Mouse (Mus musculus) heart, postnatal 10 days (tissue): Measurements from ENCODE around the gene Aggf1. TPM values are rescaled to one million over a fixed set of nuclear protein-coding genes. Genes with fewer than 3 reads are reported as not detected.
A peak's percentile ranks its signal among the peaks of the same experiment; 100 is the strongest.

ENCODE experiments used
- DNase-seq, 2 experiments: peaks; one replicate each; pipeline ENCODE4 v3.0.0; 2021
- intact Hi-C: fragments of 180-260 bp; cut with DNase I; formaldehyde crosslinking; loops from one replicate; pipeline ENCODE4 v1.15.1; 2025
- total RNA-seq, 2 experiments: library from RNA; stranded (reverse); gene quantifications; 2 replicates each; pipeline ENCODE4 v1.2.3; 2021

The Aggf1 gene
- total RNA-seq, 2 experiments from 2014 or later = 25.7 to 28.2 TPM

DNA sequence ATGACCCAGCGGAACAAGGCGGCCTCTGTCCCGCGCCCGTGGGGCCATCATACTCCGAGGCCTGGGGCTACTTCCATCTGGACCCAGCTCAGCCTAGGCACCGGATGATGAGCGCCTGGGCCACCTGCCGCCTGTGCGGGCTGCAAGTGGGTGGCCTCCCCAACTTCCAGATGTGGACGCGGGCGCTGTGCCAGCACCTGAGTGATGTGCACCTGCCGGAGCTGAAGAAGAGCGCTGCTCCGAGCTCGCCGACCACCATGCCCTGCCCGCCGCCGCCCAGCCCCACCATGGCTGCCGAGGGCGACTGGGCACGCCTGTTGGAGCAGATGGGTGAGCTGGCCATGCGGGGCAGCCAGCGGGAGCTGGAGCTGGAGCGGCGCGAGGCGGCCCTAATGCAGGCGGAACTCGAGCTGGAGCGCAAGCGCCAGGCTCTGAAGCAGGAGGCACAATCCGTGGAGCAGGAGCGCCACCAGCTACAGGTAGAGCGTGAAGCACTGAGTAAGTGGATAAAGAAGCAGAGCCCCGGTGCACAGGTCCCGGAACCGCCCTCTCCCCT, 39.0 kb downstream of the Aggf1 start:
- intact Hi-C loops = no loop called here
- DNase-seq = no peak

DNA sequence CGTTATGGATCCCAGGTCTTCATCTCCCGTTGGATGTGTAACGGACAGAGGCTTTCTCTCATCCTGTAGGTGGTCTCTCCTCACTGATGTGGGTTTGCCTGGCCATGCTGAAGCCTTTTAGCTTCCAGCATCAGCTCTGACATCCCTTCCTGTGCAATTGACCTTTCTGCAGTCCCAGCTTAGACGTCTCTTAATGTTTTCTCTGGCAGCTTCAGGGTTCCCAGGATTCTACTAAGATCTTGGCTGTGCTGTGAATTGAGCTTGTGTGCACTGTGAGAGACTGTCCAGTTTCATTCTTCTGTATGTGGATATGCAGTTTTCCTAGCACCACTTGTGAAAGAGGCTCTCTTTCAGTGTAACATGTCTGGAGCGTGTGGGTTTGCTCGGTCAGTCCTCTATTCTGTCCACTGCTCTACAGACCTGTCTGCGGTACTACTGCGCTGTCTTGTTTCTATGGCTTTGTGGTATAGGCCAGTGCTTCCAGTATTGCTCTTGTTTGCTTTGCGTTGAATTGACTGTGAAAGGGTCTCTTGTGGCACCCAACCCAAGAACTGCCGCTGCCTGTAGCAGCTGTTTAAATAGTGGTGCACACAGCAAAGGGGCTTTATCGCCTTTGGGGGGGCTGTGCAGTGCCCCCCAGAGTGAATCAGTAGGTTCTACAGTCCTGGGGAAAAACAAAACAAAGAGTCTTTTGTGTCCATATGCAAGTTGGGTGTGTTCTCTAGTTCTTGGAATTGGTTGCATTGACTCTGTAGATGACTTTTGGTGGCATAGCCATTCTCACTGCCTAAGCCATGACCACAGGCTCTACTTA, 42.9 kb downstream of the Aggf1 start:
- intact Hi-C loops = no loop called here
- DNase-seq = peak; percentile 20 to 27

DNA sequence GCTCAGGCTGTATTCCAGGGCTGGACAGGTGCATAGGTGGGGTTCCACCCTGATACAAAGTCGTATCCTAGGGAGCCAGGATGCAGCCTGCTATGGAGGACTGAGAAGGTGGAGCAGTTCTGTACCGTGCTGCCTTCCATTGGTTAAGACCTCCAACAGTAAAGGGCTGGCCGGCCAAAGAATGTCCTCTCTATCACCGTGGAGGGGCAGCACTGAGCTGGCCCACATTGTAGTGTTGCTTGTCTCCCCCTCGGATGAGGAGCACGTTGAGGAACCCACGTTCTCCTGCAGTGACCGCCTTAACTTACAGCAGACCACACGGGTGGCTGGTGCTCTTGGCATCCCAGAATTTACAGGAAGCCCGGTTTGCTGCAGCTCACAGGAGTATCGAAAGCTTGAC, 44.6 kb downstream of the Aggf1 start:
- intact Hi-C loops = no loop called here
- no peak for DNase-seq

DNA sequence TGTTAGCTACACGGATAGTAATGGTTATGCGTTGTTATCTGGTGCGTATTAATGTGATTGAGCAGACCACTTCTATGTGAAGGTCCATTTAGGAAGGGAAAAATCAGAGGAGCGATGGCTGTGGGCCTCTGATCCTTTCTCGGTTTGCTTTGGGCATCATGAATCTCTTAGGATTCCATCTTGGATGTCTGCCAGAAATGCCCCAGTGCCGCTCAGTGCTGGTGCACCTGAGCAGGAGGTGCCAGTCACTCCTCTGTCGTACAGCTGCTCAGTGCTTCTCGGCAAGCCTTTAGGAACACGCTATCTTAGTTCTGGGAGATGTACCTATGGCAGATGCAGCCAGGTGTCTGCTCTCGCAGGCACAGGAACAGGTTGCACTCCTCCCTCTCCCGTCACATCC, 46.4 kb downstream of the Aggf1 start:
- DNase-seq = no peak
- intact Hi-C loops = no loop called here

DNA sequence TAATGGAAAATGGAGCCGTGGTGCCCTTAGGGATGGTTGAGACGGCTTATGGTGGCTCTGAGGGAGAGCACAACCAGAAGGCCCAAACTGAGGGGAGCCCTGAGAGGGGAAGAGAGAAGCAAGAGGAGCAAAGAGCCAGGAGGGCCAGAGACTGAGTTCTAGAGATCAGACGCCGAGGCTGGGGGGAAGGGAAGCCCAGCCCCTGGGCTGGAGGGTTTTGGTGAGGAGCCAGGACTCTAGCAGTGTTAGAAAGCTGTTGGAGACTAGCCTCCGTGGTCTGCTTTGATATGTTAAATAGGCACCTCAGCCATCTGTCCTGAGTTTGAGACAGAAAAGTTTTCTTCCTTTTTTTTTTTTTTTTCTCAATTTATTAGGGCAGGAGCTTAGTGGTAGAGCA, 47.8 kb downstream of the Aggf1 start:
- DNase-seq = peak; percentile 35 to 43
- intact Hi-C loops = no loop called here

DNA sequence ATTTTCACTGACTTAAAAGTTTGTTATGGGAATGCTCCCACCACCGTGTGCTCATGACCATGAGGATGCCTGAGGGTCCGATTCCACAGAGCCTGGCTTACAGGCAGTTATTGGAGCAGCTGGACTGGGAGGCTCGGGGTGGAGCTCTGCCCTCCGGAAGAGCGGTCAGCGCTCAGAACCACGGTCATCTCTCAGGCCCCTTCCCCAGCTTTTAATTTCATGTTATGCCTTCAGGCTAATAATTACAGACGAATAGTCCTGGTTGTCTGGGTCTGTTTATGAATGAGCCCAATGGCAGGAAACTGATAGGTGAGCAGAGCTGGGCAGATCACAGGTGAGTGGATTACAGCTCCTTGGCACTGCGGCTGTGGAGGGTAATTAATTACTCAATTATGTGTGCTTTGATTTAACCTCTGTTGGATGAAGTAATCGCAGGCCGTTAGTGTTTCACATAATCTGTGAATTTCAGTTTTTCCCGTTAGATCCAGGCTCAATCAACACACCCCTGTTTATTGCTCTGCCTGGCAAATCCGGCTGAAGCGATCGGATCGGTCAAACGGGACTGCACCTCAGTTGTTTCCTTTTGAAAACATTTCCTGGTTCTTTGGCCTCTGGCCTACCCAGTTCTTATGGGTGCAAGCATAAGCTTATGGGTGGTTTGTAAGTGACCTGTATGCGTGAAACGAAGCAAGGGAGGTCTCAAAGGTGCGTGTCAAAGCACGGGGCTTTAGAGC, 48.4 kb downstream of the Aggf1 start:
- no peak for DNase-seq
- intact Hi-C loops = no loop called here

DNA sequence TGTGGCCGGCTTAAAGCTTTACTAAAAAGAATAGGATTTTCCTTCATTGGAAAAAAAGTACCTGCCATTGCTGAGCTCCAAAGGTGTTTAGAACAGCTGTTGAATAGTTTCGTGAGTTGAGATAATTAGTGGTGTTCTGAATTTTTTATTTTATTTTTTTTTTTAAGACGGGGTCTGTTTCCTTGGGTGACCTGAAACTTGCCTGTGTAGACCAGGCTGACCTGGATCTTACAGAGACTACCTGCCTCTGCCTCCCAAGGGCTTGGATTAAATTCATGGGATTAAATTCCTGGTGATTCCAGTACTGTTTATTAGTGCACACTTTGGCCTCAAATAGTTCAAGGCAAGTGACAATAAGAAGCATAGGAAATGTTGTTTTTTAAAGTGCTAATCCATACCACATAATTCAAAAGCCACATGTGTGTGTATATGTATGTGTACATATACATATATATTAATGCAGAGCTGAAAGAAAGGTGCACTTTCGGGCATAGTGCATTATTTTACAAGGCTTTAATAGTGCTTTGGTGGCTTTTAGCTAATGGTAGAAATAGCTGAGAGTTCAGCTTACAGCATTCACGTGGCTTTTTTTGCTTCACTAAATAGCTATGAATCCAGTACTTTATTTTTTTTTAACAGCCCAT, 49.1 kb downstream of the Aggf1 start:
- DNase-seq = no peak
- intact Hi-C loops = loop anchor here (2.0 kb wide), 2 partner anchors 21 to 49 kb away; partner anchors contain the start of gene Aggf1

DNA sequence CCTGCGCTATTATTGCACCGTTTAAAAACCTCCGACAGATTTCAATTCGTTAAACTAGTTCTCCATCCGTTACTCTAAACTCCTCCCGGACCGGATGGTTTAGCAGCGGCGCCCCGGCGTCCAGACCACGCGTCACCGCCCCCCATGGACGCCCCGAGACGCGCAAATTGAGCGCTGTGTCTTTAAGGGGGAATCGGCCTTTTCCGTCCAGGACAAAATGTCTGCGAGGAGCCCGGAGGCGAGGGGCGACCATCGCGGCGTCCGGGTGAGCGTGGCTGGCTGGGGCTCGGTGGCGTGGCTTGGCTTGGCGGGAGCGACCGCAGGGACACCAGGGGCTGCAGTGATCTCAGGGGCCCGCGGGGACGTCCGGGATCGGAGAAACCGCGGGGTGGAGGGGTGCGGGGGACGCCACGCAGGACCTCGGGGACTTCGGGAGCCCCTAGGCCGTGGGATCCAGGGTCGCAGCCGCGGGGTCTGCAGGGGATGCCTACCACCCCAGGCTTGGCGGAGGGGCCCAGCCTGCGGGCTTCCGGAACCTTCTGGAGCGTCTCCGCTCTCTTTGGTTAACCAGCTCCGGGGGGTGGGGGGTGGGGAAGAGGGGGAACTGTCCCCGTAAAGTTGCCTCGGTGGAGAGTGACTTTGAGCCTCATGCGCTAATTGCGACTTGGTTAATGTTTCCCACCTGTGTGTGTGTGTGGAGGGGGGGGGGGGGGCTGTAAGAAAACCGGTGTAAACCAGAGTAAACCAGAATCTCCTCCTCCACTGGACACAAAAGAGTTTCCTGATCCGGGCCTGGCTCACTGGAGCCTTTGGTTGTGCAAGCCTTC, 49.9 kb downstream of the Aggf1 start:
- intact Hi-C loops = loop anchor here (2.0 kb wide), 2 partner anchors 22 to 50 kb away; partner anchors contain the start of gene Aggf1
- DNase-seq = peak; percentile 83 to 88

DNA sequence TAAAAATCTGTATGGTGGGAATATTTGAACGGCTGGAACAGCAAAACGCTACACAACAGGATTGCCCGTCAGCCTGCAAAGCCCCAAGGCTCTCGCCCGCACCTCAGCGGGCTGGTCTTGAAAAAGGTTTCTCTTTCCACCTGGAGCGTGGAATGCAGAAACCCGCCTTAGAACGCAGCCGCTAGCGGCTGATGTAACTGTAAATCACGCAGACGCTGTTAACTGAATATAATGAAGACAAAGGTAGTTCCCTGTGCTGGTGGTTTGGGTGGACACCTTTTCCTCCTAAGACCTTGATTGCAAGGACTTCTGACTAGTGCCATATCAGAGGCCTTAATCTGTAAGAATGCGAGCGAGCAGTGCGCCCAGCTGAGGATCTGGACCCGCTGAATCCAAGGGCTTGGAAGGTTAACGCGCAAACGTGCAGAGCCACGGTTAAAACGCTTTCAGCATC, 50.5 kb downstream of the Aggf1 start:
- DNase-seq = no peak
- intact Hi-C loops = loop anchor here (2.0 kb wide), 2 partner anchors 22 to 50 kb away; partner anchors contain the start of gene Aggf1

DNA sequence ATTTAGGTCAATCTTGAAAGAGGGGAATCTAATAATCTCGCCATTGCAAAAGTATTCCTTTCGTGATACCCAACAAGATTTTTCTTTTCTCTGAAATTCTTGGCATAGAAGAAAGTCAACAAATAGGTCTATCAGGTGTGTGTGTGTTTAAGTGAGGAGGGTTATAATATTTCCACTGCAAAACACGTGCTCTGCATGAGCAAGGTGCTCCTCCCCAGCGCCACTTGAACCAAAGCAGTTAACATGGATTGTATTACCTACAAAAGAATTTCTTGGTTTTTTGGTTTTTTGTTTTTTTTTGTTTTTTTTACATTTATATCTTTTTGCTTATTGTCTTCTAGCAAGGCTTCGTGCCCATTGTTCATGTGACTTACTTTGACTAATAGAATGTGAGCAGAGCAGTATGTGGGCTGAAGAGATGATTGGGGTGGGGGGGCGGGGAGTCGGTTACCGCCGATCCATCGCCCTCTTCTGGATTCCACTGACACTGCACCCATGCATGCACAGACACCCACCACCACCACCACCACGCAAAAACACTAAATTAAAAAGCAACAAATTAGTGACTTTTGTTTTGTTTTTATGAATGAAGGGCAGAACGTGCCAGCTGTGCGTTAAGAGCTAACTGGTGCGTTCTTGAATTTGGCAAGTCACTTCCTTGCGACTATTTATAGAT, 51.1 kb downstream of the Aggf1 start:
- DNase-seq = peak; percentile 59 to 80
- intact Hi-C loops = loop anchor here (2.0 kb wide), 2 partner anchors 23 to 51 kb away; partner anchors contain the start of gene Aggf1

DNA sequence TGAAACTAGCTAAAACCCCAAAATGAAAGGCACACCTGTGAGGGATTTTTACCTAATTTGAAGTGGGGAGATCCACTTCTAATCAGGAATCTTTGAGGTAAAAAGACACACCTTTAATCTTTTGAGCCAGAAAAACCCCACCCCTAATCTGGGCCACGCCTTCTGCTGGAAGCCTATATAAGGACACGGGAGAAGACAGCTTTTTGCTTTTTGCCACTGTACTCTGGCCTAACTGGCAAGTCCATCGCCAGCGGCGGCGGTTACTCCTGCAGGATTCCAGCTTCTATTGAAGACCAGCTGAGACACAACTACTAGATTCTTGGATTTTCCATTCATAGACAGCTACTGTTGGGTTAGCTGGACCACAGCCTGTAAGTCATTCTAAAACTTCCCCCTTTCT, 51.8 kb downstream of the Aggf1 start, which contains the start of gene Zbed3:
Gene Zbed3 (plus strand): TSS at position 213 of the 400 bp plus-strand sequence.
- intact Hi-C loops = no loop called here
- DNase-seq = no peak

DNA sequence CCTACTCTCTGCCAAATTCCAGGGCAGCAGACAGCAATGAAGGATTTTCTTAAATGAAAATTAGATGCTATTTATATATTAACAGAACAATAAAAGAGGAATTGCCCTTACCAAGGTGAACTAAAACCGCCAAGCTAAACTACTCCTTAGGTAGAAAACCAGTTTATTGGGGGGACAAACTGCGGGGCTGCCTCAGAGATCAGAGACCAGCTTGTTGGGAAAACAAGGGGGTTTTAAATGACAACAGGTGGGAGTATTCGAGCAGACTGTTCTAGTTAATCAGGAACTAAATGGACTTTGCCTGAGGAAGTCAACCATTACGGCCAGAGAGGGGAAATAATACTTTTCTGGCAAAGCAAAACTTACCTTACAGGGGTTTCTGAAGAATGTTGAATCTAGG, 54.7 kb downstream of the Aggf1 start:
- DNase-seq = no peak
- intact Hi-C loops = no loop called here

DNA sequence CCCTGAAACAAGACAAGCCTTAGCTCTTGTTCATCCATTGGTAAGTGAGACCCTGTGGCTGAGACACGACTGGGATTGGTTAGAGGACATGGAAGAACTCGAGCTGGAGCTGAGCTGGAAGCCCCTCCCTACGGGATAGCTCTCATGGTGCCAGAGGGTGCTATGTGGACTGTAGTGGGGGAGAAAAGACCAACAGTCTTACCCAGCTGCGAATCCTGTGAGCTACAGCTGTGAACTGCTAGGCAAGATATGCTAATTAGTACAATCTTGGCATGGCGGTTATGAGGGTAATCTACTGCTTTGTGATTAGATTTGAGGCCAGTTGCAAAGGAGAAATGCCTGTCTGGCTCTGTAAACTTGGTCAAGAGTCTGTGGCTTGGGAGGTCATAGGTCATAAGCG, 56.0 kb downstream of the Aggf1 start:
- intact Hi-C loops = no loop called here

DNA sequence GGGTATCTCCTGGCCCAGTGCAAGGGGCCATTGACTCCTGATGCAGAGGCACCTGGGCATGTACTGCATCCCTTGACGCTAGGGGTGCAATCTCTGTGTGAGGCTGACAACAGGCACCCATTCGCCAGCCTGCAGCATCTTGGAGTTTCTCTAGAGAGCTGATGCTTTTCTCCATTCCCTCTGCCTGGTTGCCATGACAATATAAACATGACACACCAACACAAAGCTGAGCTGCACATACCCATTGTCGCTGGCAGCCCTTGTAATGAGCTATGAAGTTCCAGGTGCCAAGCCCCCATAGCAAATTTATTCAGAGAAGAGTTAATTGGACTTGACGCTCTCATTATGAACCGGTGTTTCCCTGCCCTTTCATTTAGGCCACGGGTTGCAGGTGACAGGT, 63.1 kb downstream of the Aggf1 start:
- intact Hi-C loops = loop anchor here (5.0 kb wide), 1 partner anchor 680 kb away; no protein-coding TSS in a partner anchor
- DNase-seq = no peak

More for the DNA sequence above, 56.0 kb downstream of the Aggf1 start:
- no peak for DNase-seq

DNA sequence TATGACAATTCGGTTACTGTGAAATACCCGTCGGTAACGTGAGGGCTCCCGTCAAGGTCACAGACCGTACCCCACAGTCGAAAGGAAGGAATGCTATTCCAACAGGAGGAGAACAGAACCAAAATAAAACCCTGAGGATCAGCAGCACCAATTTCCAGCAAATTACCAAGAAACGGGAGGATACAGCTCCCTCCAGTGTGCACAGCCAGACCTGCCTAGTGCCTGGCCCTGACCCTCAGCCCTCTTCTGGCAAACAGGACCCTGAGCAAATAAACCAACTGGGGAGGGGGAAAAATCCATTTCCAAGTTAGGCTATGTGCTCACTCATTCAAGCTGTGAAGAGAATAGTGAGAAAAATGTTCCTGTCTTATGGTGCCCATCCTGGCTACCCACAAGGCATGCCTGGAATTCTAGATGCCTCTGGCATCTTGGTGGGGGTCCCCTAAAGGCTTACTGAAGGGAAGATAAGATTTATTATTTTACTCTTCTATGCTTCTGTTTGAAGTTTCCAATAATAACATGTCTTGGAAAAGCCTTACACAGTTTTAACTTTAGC, 68.0 kb downstream of the Aggf1 start:
- no peak for DNase-seq
- intact Hi-C loops = no loop called here

DNA sequence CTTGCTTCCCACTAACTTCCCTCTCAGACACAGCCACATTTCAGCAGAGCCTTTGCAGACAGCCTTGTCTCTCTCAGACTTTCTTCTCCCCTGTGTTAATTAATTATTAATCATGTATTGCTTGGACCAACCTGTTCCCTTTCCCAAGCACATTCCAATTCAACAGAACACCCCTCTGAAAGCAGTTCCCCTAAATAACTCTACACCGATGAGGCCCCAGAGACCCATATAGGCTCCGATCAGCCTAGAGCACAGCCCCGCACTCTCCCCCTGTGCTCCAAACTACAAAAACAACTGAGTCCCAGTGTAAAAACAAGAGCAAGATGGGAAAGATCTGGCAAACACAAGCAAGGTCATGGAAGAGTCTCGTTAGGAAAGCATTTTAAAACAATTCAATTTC, 68.6 kb downstream of the Aggf1 start:
- no peak for DNase-seq
- intact Hi-C loops = no loop called here
